Mouse (Mus musculus) right cerebral cortex, adult 18-20 months (tissue): ENCODE measurements around the gene Creb3.
"Not testable (repeated sequence)": the region's sequence is repeated elsewhere in the genome, so short reads cannot be mapped to it uniquely, and the experiment has no call there.

Experiments
- DNase-seq: peaks from one replicate; pipeline ENCODE4 v3.0.0; 2022; ENCODE audit warnings: mixed read lengths

The Creb3 gene

DNA sequence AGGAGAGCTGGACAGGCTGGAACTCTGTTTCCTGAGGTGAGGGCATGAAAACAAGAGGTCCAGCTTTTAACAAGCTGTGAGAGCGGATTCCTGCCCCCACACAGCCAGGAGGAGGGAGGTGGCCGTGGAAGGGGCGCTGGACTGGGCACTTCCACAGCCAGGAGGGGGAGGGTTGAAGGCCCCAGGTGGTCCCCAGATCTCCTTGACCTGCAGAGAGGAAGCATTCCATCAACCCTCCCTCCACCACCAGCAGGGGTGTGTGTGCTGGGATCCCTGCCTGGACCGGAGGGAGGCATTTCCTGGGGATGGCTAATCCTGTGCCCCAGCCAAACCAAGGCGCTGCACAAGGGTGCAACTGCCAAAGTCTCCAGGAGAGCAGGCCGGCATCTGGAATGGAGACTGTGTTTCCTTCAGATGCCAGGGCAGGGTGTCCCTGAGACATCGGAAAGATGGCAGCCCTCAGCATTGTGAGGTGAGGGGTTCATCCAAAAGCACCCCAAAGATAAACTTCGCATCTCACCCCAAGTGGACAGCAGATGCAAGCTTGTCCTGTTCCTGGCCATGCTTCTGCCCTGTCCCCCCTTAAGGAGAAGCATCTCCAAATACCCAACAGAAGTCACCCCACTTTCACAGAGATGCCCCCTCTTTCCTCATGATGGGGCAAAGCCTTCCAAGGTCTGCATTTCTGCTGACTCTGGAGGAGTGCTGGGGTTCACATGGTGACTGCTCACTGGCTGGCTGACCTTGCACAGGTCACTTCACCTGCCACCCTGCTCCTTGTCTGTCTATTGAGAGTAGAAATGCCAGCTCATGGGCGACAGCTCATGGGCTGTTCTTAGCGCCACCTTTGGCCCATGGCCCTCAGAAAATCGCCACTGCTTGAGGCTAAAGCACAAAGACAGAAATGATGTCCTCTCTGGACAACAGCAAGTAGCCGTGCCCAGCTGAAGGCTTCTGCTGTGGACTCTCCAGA is 22.6 kb downstream of the Creb3 start, which contains the start of gene Msmp:
Gene Msmp (minus strand): TSS at position 51 of the 973 bp plus-strand sequence.
- DNase-seq: no peak

DNA sequence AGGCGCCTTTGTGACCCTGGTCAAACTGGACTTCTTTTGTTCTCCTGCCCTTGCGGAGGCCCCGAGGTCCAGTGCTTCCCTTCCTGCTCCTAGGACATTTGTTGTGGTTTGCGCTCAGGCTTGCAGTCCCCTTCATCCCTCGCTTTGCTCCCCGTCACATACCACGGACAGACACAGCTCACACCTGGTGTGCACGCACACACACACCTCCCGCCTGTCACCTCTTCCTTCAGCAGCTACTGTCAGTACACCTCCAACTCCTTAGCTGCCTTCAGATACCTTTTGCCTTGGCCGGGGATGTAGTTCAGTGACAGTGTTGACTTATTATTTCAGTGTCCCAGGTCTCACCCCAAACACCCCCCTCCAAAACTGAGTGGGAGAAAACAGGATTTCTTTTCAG is 23.6 kb downstream of the Creb3 start:
- no peak for DNase-seq

DNA sequence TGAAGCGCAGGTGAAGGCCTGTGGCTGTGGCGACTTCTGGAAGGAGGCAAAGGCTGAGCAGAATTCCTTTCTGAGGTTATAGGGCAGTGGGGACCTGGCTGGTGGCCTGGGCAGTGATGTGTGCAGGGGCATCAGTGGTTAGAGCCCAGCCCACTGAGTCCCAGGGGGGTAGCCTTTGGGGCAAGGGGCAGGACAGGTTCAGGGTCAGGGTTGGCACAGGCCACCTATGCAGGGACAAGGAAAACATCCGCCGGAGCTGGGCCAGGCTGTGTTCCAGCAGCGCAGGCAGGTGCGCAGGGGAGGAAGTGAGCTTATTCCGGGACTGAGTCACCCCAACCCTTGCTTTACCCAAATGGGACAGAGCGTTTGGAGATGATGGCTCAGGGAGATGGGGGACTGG is 24.3 kb downstream of the Creb3 start:
- no peak for DNase-seq

DNA sequence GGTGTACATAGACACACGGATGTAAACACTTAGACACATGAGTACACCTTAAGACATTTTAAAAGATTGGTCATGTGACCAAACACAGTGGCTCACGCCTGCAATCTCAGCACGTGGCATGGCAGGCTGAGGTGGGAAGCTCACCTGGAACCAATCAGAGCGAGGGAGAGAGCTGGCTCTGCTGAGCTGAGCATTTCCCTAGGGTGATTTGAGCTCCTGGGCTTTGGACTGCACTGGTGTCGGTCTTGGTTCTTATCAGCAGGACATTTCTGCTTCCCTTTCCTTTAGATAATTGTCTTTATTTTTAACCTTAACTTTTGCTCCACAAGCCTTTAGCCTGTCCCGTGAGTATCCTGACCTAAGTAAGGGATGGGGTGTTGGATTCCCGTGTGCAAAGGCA is 25.5 kb downstream of the Creb3 start:
- no peak for DNase-seq

DNA sequence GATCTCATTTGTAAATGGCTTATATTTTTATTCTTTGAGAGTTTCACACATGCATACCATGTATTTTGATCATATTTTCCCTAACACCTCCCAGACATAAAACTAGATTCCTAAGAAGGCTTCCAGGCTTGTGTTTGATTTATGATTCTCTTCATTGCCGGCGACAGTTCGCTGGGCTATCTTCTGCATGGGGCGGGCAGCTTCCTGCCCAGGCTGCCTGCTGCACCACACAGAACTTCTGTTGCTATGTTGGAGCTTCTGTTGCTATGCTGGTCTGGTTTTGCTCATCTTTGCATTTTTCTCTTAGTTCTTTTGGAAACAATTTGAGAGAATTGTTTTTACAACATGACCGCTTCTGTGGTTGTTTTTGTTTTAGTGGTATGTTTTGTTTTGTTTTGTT is 29.4 kb downstream of the Creb3 start:
- no peak for DNase-seq

DNA sequence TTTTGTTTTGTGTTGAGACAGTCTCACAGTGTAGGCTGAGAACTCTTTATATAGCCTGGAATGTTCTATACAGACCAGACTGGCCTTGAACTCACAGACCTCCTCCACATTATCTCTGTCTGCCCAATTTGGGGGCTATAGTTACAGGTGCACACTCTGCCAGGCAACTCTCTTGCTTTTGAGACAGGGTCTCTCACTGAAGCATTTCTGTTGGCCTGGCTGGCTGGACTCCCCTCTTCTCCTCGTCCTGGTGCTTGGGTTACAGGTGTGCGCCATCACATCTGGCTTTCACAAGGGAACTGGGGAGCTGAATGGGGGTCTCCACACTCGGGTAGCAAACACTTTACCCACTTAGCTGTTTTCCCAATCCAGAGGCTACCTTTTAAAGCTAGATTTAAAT is 29.8 kb downstream of the Creb3 start:
- no peak for DNase-seq

DNA sequence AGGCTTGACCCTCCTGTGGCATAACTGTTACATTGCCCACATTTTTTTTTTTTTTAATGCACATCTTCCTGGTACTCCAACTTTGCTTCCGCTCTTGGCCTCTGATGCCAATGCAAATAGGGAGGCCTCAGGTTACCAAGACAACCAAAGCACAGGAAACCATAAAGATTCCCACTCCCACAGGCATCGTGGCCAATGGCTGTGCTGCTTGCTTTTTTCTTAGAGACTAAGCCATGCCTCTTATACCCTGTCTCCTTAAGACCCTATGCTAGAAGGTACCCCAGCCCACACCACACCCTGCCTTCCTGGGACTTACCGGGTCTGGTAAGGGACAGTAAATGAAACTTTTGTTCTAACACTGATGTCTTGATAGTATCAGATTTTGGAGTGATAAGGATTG is 31.3 kb downstream of the Creb3 start:
- DNase-seq: no peak

DNA sequence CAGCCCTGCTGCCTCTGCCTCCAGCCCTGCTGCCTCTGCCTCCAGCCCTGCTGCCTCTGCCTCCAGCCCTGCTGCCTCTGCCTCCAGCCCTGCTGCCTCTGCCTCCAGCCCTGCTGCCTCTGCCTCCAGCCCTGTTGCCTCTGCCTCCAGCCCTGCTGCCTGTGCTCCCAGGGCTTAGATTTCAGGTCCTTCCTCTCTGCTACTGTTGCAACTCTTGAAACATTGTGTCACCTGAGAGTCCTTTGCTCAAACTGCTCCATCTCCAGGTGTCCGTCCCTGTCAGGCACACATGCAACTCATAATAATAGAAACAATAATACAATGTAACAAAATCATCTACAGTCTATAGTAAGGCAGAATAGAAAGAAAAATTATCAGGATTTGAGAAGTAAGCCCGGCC is 34.5 kb downstream of the Creb3 start:
- not testable (repeated sequence) for DNase-seq

DNA sequence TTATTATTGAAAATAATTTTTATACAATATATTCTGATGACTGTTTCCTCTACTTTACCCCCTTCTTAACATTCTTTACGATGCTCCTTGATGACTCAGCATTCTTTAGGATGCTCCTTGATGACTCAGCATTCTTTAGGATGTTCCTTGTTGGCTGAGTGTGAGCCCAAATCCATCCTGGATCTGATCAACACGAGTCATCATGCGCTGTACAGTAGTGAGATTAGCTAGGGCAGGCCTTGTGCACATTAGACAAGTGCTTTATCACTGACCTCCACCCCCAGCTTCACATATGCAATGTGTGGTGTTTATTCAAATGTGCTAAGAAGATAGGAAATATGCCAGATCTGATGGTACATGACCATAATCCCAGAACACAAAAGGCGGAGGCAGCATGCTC is 36.1 kb downstream of the Creb3 start:
- DNase-seq: no peak

DNA sequence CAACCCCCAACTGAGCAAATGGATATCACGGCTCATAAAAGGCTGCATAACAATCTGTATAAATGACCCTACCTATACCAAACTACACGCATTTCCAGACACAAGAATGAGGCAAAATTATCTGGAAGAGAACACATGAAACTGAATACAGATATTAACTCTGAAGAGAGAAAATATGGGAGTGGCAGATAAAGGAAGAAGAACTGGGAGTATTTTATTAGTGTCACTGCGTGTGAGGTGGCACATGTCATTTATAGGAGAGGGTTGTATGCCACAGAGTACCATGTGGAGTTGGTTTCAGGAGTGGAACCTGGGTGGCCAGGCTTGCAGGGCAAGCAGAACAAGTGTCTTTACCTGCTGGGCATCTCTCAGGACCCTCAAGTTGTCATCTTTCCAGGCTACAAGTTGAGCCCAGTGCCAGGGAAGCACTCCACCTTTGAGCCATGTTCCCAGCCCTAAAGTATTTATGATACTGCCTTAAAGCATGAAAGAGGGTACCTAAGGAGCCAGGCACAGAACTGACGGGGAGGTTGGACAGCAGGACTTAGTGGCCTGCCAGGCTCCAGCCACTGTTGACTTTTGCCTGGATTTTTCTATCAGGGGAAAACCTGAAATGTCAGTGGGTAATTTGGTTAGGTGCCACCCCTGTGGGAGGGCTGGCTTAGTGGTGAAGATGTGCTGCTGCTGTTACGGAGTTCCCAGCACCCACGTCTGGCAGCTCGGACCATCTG is 36.7 kb downstream of the Creb3 start:
- DNase-seq: no peak

DNA sequence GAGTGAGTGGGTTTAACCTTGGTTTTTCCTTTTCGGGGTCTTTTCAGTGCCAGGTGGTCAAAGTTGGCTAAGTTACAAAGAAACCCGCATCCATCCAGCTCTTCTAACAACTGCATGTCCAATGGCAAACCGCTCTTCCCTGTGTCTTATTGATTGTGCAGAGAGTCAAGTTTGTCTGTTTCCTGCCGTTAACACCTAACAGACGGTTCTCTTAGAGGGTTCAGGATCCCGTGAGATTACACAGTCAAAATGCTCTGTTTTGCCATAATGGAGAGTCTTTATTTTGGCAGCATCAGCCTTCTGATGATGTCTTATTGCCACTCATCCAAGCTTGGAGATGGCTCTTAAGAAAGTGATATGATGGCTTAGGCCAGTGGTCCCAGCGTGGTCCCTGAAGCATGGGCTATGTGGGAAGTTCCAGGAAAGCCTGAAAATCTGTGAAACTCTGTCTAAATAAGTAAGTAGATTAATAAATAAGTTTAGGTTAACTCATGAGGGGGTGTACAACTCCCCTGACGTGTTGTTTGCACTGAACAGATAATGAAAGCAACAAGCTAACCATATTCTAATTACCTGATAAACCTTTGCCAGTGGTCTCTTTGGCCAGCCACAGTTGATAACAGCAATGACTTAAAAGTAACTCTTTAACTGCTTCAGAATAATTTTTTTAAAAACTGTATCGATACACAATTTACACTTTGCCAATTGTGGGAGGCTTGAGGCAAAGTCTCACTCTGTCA is 38.2 kb downstream of the Creb3 start:
- no peak for DNase-seq

DNA sequence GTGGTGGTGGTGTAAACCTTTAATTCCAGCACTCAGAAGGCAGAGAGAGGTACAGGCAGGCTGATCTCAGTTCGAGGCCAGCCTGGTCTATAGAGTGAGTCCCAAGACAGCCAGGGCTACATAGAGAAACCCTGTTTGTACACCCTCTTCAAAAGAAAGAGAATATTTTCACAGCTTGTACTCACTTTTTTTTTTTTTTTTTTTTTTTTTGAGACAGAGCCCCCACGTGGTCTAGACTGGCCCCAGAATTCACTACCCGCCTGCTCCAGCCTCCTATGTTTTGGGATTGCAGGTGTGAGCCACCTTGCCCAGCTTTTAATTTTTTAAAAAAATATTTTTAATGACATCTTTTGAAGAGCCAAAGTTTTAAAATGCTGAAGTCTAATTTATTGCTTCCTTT is 42.0 kb downstream of the Creb3 start:
- DNase-seq: no peak

DNA sequence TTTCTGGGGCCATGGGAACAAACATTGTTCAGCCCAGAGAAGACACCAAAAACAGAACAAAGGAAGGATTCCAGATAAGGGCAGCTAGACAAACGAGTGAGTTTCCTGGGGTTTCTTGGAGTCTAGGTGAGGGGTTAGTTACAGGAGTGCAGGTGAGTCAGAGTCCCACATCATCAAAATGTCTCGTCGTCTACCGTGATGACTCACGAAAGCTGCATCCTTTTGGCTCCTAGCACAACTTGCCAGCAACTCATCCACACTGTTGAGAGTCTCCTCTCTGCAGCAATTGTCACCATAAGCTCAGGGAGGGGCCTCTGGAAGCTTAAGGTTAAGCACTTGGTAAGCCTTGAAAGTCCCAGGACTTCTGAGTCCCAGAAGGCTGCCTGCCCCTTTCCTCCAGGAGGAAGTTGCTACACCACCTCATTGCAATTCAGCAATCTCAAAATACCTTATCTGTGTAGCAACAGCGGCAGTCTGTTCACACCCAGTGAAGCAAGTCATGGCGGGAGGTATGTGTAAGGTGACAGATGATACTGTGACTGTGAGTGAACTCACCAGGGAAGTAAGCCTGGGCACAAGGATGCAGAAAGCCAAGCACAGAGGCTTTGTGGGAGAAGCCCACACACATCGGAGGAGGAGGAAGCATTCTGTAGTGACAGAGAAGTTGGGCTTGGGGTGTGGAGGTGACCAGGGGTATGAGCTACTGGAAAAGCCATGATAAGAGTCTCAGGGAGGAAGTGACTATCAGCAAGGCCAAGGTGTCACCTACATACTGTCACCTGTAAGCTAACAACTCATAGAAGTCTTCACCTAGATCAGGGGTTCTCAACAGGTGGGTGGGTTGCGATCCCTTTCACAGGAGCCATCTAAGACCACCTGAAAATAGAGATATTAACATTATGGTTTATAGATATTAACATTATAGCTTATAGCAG is 42.9 kb downstream of the Creb3 start:
- no peak for DNase-seq

DNA sequence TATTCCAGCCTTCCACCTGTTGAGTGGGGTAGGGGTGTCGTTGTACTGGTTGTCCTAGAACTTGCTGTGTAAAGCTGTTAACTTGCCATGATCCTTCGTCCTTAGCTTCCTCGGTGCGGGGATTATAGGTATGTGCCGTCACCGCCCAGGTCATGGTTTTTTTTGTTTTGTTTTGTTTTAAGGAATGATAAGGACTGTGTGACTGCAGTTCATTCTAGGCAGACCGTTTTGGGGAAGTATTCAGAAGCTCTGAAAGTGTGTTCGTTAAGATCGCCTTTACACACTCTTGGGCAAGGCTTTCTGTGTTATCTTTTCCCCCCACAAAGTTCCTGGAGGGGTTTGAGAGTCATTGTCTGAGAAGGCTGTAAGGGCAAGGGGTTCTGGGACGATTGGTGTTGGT is 50.4 kb downstream of the Creb3 start:
- no peak for DNase-seq

DNA sequence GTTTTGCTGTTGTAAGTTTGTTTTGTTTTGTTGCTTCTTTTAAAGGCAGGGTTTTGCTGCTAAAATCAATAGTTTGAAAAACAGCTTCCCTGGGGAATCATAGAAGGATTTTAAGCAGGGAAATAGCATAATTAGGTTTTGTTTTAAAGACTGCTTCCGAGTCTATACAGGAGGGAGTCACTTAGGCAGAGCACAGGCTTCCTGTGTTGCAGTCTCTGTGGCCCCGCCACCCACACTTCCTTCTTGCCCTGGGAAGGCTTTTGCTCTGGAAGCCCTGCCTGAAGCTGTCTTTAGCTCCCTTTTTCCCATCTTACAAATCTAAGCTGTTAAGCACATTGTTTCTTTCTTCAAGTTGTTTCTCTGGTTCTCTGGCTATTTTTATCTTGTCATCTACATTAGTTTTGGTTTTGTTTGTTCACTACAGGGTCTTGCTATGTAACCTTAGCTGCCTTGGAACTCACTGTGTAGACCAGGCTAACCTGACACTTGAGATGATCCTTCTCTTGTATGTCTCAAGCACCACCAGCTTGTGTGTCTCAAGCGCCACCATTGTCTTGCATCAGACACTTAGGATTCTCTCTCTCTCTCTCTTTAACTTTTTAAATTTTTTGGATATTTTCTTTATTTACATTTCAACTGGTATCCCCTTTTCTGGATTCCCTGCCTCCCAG is 51.1 kb downstream of the Creb3 start:
- DNase-seq: no peak
